Mouse (Mus musculus): Measurements from ENCODE around the gene Exoc3l. TPM values are rescaled to one million over a fixed set of nuclear protein-coding genes. Genes with fewer than 3 reads are reported as not detected.

Exoc3l gene
- total and polyA plus RNA-seq, 3 experiments, result 4.4 to 10.9 (median 7.5) TPM

DNA sequence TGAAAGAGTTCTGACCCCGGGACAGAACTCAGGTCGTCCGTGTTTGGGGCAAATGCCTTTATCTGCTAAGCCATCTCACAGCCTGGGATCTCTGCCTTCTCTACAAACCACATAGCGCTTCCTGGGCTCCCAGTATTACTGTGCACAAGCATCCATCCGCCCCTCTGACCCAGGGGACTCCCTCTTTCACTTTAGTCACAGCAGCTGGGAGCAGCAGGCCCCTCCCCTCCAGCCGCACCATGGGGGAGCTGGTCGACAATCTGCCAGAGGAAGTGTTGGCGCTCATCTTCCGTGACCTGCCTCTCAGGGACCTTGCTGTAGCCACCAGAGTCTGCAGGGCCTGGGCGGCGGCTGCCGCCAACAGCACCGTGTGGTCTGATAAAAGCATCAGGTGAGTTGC lies 29.1 kb downstream of the Exoc3l start:
- no peaks in the 10 kb centered on the region for H3K79me2 ChIP-seq (replicated peaks; ENCODE audit: control insufficient read depth, extremely low read depth, insufficient read depth, poor library complexity, severe bottlenecking)
- H3K27ac ChIP-seq (ENCODE audit: insufficient read depth, low read depth), result no peak overlapping the region
- in situ Hi-C loops (cut with MboI; ENCODE audit: low pct_ligation_motif_present, low pct_unique_long_range_greater_than_20kb, low sequenced_read_pairs), result no loop called here
- no peak overlapping the region for H3K9ac ChIP-seq (ENCODE audit: insufficient read depth, low read depth)
- TF ChIP-seq CHD2 (IDR thresholded peaks at IDR 0.05; ENCODE audit: low read length) (no peak), ZMIZ1 (IDR thresholded peaks at IDR 0.05; ENCODE audit: low read depth, low read length) (no peak), UBTF (IDR thresholded peaks at IDR 0.05; ENCODE audit: low read depth, low read length) (no peak), MAFK (IDR thresholded peaks at IDR 0.05; ENCODE audit: insufficient replicate concordance, low read length) (no peak), NELFE (IDR thresholded peaks at IDR 0.05; ENCODE audit: low read depth, low read length) (no peak), USF1 (IDR thresholded peaks at IDR 0.05; ENCODE audit: low read depth, low read length) (no peak), MYC (IDR thresholded peaks at IDR 0.05; ENCODE audit: low read depth, low read length) (no peak), MXI1 (IDR thresholded peaks at IDR 0.05; ENCODE audit: low read depth, low read length) (no peak), BHLHE40 (IDR thresholded peaks at IDR 0.05; ENCODE audit: low read depth, low read length) (no peak), MEF2A (IDR thresholded peaks at IDR 0.05; ENCODE audit: borderline replicate concordance, low read depth, low read length) (no peak), TCF12 (IDR thresholded peaks at IDR 0.05; ENCODE audit: low read depth, low read length) (no peak), MAX (IDR thresholded peaks at IDR 0.05; ENCODE audit: low read length) (no peak), JUN (IDR thresholded peaks at IDR 0.05; ENCODE audit: insufficient read depth, low read depth, low read length) (no peak), MAZ (IDR thresholded peaks at IDR 0.05; ENCODE audit: low read depth, low read length) (0 out of 2 replicates have a peak, but pooled peaks have one; percentile 50), ETS1 (conservative IDR thresholded peaks at IDR 0.05; ENCODE audit: low read depth, low read length) (peak; percentile 54), HCFC1 (IDR thresholded peaks at IDR 0.05; ENCODE audit: low read depth, low read length) (no peak), ELF1 (IDR thresholded peaks at IDR 0.05; ENCODE audit: low read depth, low read length) (no peak), RAD21 (IDR thresholded peaks at IDR 0.05; ENCODE audit: low read depth, low read length) (no peak), IRF4 (IDR thresholded peaks at IDR 0.05; ENCODE audit: low read depth, low read length) (peak; percentile 26; the same call in 1 of the 2 replicates), ZC3H11A (IDR thresholded peaks at IDR 0.05; ENCODE audit: low read depth, low read length) (no peak), EP300 (IDR thresholded peaks at IDR 0.05; ENCODE audit: low read length) (peak; percentile 51; the same call in 1 of the 2 replicates), CTCF (conservative IDR thresholded peaks at IDR 0.05 in 1 of 2, IDR thresholded peaks at IDR 0.05 in 1 of 2; ENCODE audit: low read depth in 2 of 2, low read length in 2 of 2) (no peak), NRF1 (IDR thresholded peaks at IDR 0.05; ENCODE audit: low read depth, low read length) (no peak), SIN3A (IDR thresholded peaks at IDR 0.05; ENCODE audit: low read length) (0 out of 2 replicates have a peak, but pooled peaks have one; percentile 26), CHD1 (IDR thresholded peaks at IDR 0.05; ENCODE audit: low read depth, low read length) (no peak), POLR2AphosphoS2 (IDR thresholded peaks at IDR 0.05; ENCODE audit: low read depth, low read length) (no peak), SMC3 (IDR thresholded peaks at IDR 0.05; ENCODE audit: low read depth, low read length) (no peak), KAT2A (IDR thresholded peaks at IDR 0.05; ENCODE audit: insufficient replicate concordance, low read length) (no peak)
- H3K4me1 ChIP-seq (ENCODE audit: control insufficient read depth in 1 of 2, insufficient read depth in 2 of 2), result peaks cover 0 to 24% of the 10 kb centered on the region in 2 experiments; a peak in 2 of 4 replicates
- H3K36me3 ChIP-seq (replicated peaks in 1 of 2; ENCODE audit: control insufficient read depth in 1 of 2, insufficient read depth in 1 of 2, low read length in 1 of 2), result peaks cover 22 to 40% of the 10 kb centered on the region in 2 experiments
- dilution Hi-C loops (cut with MboI; ENCODE audit: extremely low pct_ligation_motif_present, extremely low pct_unique_long_range_greater_than_20kb, low sequenced_read_pairs), result no loop called here
- H3K4me2 ChIP-seq (ENCODE audit: insufficient read depth, low read depth, poor library complexity, severe bottlenecking), result no peak overlapping the region
- peak; percentile 90 for DNase-seq (ENCODE audit: extremely low read depth)
- no peaks in the 10 kb centered on the region for H3K27me3 ChIP-seq (replicated peaks)
- H3K4me3 ChIP-seq (replicated peaks in 1 of 3; ENCODE audit: low read depth in 2 of 3, low read length in 2 of 3, poor library complexity in 1 of 3), result peak overlapping the region in 1 of 3 experiments; percentile 1
- peaks cover 19% of the 10 kb centered on the region for H3K9me3 ChIP-seq (replicated peaks; ENCODE audit: low read length)

All from CH12.LX (cell line).